Mouse (Mus musculus): ENCODE measurements around the gene Rgs1.

DNA sequence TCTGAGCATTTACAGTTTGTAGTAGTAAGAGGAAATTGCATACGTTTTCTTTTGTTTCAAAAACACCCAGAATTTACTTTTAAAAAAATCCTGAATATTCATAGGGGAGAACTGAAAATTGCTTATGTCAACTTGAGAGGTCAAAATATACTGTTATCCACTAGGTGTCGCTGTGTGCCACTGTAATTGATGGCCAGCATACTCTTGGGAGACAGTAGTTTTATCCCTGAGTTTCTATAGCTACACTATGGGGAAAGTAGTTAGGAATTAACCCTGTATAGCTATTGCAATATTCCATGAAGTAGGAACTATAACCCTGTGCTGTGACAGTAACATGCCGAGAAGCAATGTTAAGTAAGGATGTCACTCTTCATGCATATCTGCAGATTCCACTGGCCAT lies 51.4 kb downstream of the Rgs1 start:
- TF ChIP-seq GATA1 (IDR thresholded peaks at IDR 0.05; ENCODE audit: low read length) (no peak), TAL1 (IDR thresholded peaks at IDR 0.05; ENCODE audit: low read length) (no peak)
